Mouse (Mus musculus): ENCODE measurements around the gene Gm2663. TPM values are rescaled to one million over a fixed set of nuclear protein-coding genes. Genes with fewer than 3 reads are reported as not detected.

Gm2663 gene
- polyA plus RNA-seq, 1 experiment from 2014 or later = 0.55 TPM

GRCm38 (mm10) chr6:41032802-41033201 is 33.5 kb upstream of the Gm2663 start:
- Histone ChIP-seq H3K4me2 (ENCODE audit: low read length) (no peak overlapping the region), H3K27me3 (ENCODE audit: control insufficient read depth, insufficient read depth, low read length) (no peaks in the 10 kb centered on the region), H3K4me3 (ENCODE audit: control insufficient read depth in 1 of 2, insufficient read depth in 1 of 2, low read depth in 1 of 2, low read length in 2 of 2) (no peak overlapping the region), H3K27ac (replicated peaks in 1 of 2; ENCODE audit: control insufficient read depth in 1 of 2, insufficient read depth in 1 of 2, low read depth in 2 of 2, low read length in 2 of 2) (no peak overlapping the region), H3K4me1 (ENCODE audit: control insufficient read depth in 2 of 2, insufficient read depth in 2 of 2, low read length in 2 of 2) (no peaks in the 10 kb centered on the region), H3K9ac (ENCODE audit: low read length) (no peak overlapping the region), H3K9me3 (ENCODE audit: control insufficient read depth, low read length) (no peaks in the 10 kb centered on the region), H3K36me3 (ENCODE audit: control insufficient read depth, insufficient read depth, low read length) (no peaks in the 10 kb centered on the region)
- ATAC-seq (ENCODE audit: insufficient number of reproducible peaks, insufficient read depth, low FRiP score, low read depth) = no peak
- 74% methylated on average over 6 of the region's 6 CpGs for WGBS

- no peak for ATAC-seq (ENCODE audit: insufficient number of reproducible peaks, insufficient read depth, low FRiP score, low read depth)
- Histone ChIP-seq H3K4me2 (ENCODE audit: low read length) (no peak overlapping the region), H3K27me3 (ENCODE audit: control insufficient read depth, insufficient read depth, low read length) (no peaks in the 10 kb centered on the region), H3K4me1 (ENCODE audit: control insufficient read depth in 2 of 2, insufficient read depth in 2 of 2, low read length in 2 of 2) (no peaks in the 10 kb centered on the region), H3K9me3 (ENCODE audit: control insufficient read depth, low read length) (no peaks in the 10 kb centered on the region), H3K27ac (replicated peaks in 1 of 2; ENCODE audit: control insufficient read depth in 1 of 2, insufficient read depth in 1 of 2, low read depth in 2 of 2, low read length in 2 of 2) (no peak overlapping the region), H3K9ac (ENCODE audit: low read length) (no peak overlapping the region), H3K4me3 (ENCODE audit: control insufficient read depth in 1 of 2, insufficient read depth in 1 of 2, low read depth in 1 of 2, low read length in 2 of 2) (no peak overlapping the region), H3K36me3 (ENCODE audit: control insufficient read depth, insufficient read depth, low read length) (no peaks in the 10 kb centered on the region)
- 74% methylated on average over 3 of the region's 3 CpGs for WGBS
Observed at GRCm38 (mm10) chr6:41032231-41032630, 33.0 kb upstream of the Gm2663 start.

- 90% methylated on average over 3 of the region's 3 CpGs for WGBS
- no peaks in the 10 kb centered on the region; a peak in 1 of 4 replicates for H3K4me1 ChIP-seq (ENCODE audit: control insufficient read depth in 2 of 2, insufficient read depth in 2 of 2, low read length in 2 of 2)
- H3K9me3 ChIP-seq (ENCODE audit: control insufficient read depth, low read length) = no peaks in the 10 kb centered on the region
- no peak overlapping the region for H3K9ac ChIP-seq (ENCODE audit: low read length)
- no peaks in the 10 kb centered on the region for H3K36me3 ChIP-seq (ENCODE audit: control insufficient read depth, insufficient read depth, low read length)
- no peak overlapping the region for H3K27ac ChIP-seq (replicated peaks in 1 of 2; ENCODE audit: control insufficient read depth in 1 of 2, insufficient read depth in 1 of 2, low read depth in 2 of 2, low read length in 2 of 2)
- H3K4me2 ChIP-seq (ENCODE audit: low read length) = no peak overlapping the region
- ATAC-seq (ENCODE audit: insufficient number of reproducible peaks, insufficient read depth, low FRiP score, low read depth) = no peak
- no peak overlapping the region for H3K4me3 ChIP-seq (ENCODE audit: control insufficient read depth in 1 of 2, insufficient read depth in 1 of 2, low read depth in 1 of 2, low read length in 2 of 2)
- no peaks in the 10 kb centered on the region for H3K27me3 ChIP-seq (ENCODE audit: control insufficient read depth, insufficient read depth, low read length)
Observed at GRCm38 (mm10) chr6:41030821-41031220, 31.5 kb upstream of the Gm2663 start.

- H3K9me3 ChIP-seq (ENCODE audit: control insufficient read depth, low read length) = no peaks in the 10 kb centered on the region
- peak overlapping the region in 1 of 2 experiments; percentile 24; a peak in 1 of 4 replicates for H3K27ac ChIP-seq (replicated peaks in 1 of 2; ENCODE audit: control insufficient read depth in 1 of 2, insufficient read depth in 1 of 2, low read depth in 2 of 2, low read length in 2 of 2)
- ATAC-seq (ENCODE audit: insufficient number of reproducible peaks, insufficient read depth, low FRiP score, low read depth) = no peak
- no peaks in the 10 kb centered on the region for H3K27me3 ChIP-seq (ENCODE audit: control insufficient read depth, insufficient read depth, low read length)
- no peak overlapping the region for H3K9ac ChIP-seq (ENCODE audit: low read length)
- H3K4me3 ChIP-seq (ENCODE audit: control insufficient read depth in 1 of 2, insufficient read depth in 1 of 2, low read depth in 1 of 2, low read length in 2 of 2) = no peak overlapping the region
- H3K36me3 ChIP-seq (ENCODE audit: control insufficient read depth, insufficient read depth, low read length) = no peaks in the 10 kb centered on the region
- H3K4me2 ChIP-seq (ENCODE audit: low read length) = no peak overlapping the region
- 27% methylated on average over 2 of the region's 2 CpGs for WGBS
- H3K4me1 ChIP-seq (ENCODE audit: control insufficient read depth in 2 of 2, insufficient read depth in 2 of 2, low read length in 2 of 2) = no peaks in the 10 kb centered on the region; a peak in 1 of 4 replicates
Observed at GRCm38 (mm10) chr6:41027053-41027452, 27.8 kb upstream of the Gm2663 start.

GRCm38 (mm10) chr6:41025873-41026650 is 26.8 kb upstream of the Gm2663 start:
- Histone ChIP-seq H3K27ac (replicated peaks in 1 of 2; ENCODE audit: control insufficient read depth in 1 of 2, insufficient read depth in 1 of 2, low read depth in 2 of 2, low read length in 2 of 2) (peak overlapping the region in 1 of 2 experiments; percentile 24; a peak in 1 of 4 replicates), H3K27me3 (ENCODE audit: control insufficient read depth, insufficient read depth, low read length) (no peaks in the 10 kb centered on the region), H3K9ac (ENCODE audit: low read length) (no peak overlapping the region), H3K9me3 (ENCODE audit: control insufficient read depth, low read length) (no peaks in the 10 kb centered on the region), H3K4me2 (ENCODE audit: low read length) (no peak overlapping the region), H3K4me3 (ENCODE audit: control insufficient read depth in 1 of 2, insufficient read depth in 1 of 2, low read depth in 1 of 2, low read length in 2 of 2) (no peak overlapping the region), H3K4me1 (ENCODE audit: control insufficient read depth in 2 of 2, insufficient read depth in 2 of 2, low read length in 2 of 2) (no peaks in the 10 kb centered on the region; a peak in 1 of 4 replicates), H3K36me3 (ENCODE audit: control insufficient read depth, insufficient read depth, low read length) (no peaks in the 10 kb centered on the region)
- WGBS = 44% methylated on average over 2 of the region's 2 CpGs
- no peak for ATAC-seq (ENCODE audit: insufficient number of reproducible peaks, insufficient read depth, low FRiP score, low read depth)

GRCm38 (mm10) chr6:41019140-41019539 is 19.9 kb upstream of the Gm2663 start:
- H3K4me3 ChIP-seq (ENCODE audit: control insufficient read depth in 1 of 2, insufficient read depth in 1 of 2, low read depth in 1 of 2, low read length in 2 of 2) = no peak overlapping the region
- ATAC-seq (ENCODE audit: insufficient number of reproducible peaks, insufficient read depth, low FRiP score, low read depth) = no peak
- H3K4me1 ChIP-seq (ENCODE audit: control insufficient read depth in 2 of 2, insufficient read depth in 2 of 2, low read length in 2 of 2) = no peaks in the 10 kb centered on the region
- 71% methylated on average over 2 of the region's 2 CpGs for WGBS
- no peak overlapping the region for H3K27ac ChIP-seq (replicated peaks in 1 of 2; ENCODE audit: control insufficient read depth in 1 of 2, insufficient read depth in 1 of 2, low read depth in 2 of 2, low read length in 2 of 2)
- no peaks in the 10 kb centered on the region for H3K36me3 ChIP-seq (ENCODE audit: control insufficient read depth, insufficient read depth, low read length)
- no peak overlapping the region for H3K9ac ChIP-seq (ENCODE audit: low read length)
- H3K9me3 ChIP-seq (ENCODE audit: control insufficient read depth, low read length) = no peaks in the 10 kb centered on the region
- H3K4me2 ChIP-seq (ENCODE audit: low read length) = no peak overlapping the region
- H3K27me3 ChIP-seq (ENCODE audit: control insufficient read depth, insufficient read depth, low read length) = no peaks in the 10 kb centered on the region

GRCm38 (mm10) chr6:41018629-41019028 is 19.4 kb upstream of the Gm2663 start:
- Histone ChIP-seq H3K27ac (replicated peaks in 1 of 2; ENCODE audit: control insufficient read depth in 1 of 2, insufficient read depth in 1 of 2, low read depth in 2 of 2, low read length in 2 of 2) (no peak overlapping the region), H3K4me2 (ENCODE audit: low read length) (no peak overlapping the region), H3K4me1 (ENCODE audit: control insufficient read depth in 2 of 2, insufficient read depth in 2 of 2, low read length in 2 of 2) (no peaks in the 10 kb centered on the region), H3K9me3 (ENCODE audit: control insufficient read depth, low read length) (no peaks in the 10 kb centered on the region), H3K36me3 (ENCODE audit: control insufficient read depth, insufficient read depth, low read length) (no peaks in the 10 kb centered on the region), H3K9ac (ENCODE audit: low read length) (no peak overlapping the region), H3K4me3 (ENCODE audit: control insufficient read depth in 1 of 2, insufficient read depth in 1 of 2, low read depth in 1 of 2, low read length in 2 of 2) (no peak overlapping the region), H3K27me3 (ENCODE audit: control insufficient read depth, insufficient read depth, low read length) (no peaks in the 10 kb centered on the region)
- no peak for ATAC-seq (ENCODE audit: insufficient number of reproducible peaks, insufficient read depth, low FRiP score, low read depth)
- 52% methylated on average over 2 of the region's 2 CpGs for WGBS

GRCm38 (mm10) chr6:41015065-41015464 is 15.8 kb upstream of the Gm2663 start:
- Histone ChIP-seq H3K4me3 (ENCODE audit: control insufficient read depth in 1 of 2, insufficient read depth in 1 of 2, low read depth in 1 of 2, low read length in 2 of 2) (no peak overlapping the region), H3K9me3 (ENCODE audit: control insufficient read depth, low read length) (no peaks in the 10 kb centered on the region), H3K4me1 (ENCODE audit: control insufficient read depth in 2 of 2, insufficient read depth in 2 of 2, low read length in 2 of 2) (no peaks in the 10 kb centered on the region), H3K27me3 (ENCODE audit: control insufficient read depth, insufficient read depth, low read length) (no peaks in the 10 kb centered on the region), H3K27ac (replicated peaks in 1 of 2; ENCODE audit: control insufficient read depth in 1 of 2, insufficient read depth in 1 of 2, low read depth in 2 of 2, low read length in 2 of 2) (no peak overlapping the region), H3K4me2 (ENCODE audit: low read length) (no peak overlapping the region), H3K36me3 (ENCODE audit: control insufficient read depth, insufficient read depth, low read length) (no peaks in the 10 kb centered on the region), H3K9ac (ENCODE audit: low read length) (no peak overlapping the region)
- ATAC-seq (ENCODE audit: insufficient number of reproducible peaks, insufficient read depth, low FRiP score, low read depth) = no peak
- WGBS = 66% methylated on average over 4 of the region's 4 CpGs

Data from heart, embryonic 14.5 days (tissue).